Mouse (Mus musculus) lung, postnatal 0 days (tissue): ENCODE measurements at regions not wholly inside any gene's neighbourhood (a gene's known extent, or its start where the extent isn't known, plus 50 kb on each side); places are given as distances from the start of the nearest gene placed in this dataset.

Experiments used
- ATAC-seq: fragments of 200-750 bp; cut with Nextera tagmentation; 2 replicates; pipeline ENCODE4 v1.8.0; 2017; ENCODE audit warnings: moderate library complexity
- DNase-seq: peaks from one replicate; pipeline ENCODE4 v3.0.0-alpha.2; 2016; ENCODE audit warnings: low spot score
- H3K27ac ChIP-seq: fragments of 300-500 bp; sonication (generic); 2 replicates; pipeline ENCODE4 v1.5.1; 2014; ENCODE audit warnings: antibody characterized with exemption, mild to moderate bottlenecking, low read length, mixed read lengths
- H3K27me3 ChIP-seq: fragments of 300-500 bp; sonication (generic); replicated peaks from 2 replicates; pipeline ENCODE4 v1.6.1; 2014; ENCODE audit warnings: low read length, mixed read lengths; ENCODE audit not compliant: insufficient read depth
- H3K36me3 ChIP-seq: fragments of 300-500 bp; sonication (generic); 2 replicates; pipeline ENCODE4 v1.6.1; 2014; ENCODE audit warnings: low read length, mixed read lengths; ENCODE audit not compliant: insufficient read depth
- H3K4me1 ChIP-seq: fragments of 300-500 bp; sonication (generic); 2 replicates; pipeline ENCODE4 v1.6.1; 2014; ENCODE audit warnings: antibody characterized with exemption, low read depth, low read length, mixed read lengths; ENCODE audit not compliant: insufficient read depth
- H3K4me2 ChIP-seq: fragments of 300-500 bp; sonication (generic); replicated peaks from 2 replicates; pipeline ENCODE4 v1.6.1; 2014; ENCODE audit warnings: low read depth, mild to moderate bottlenecking, low read length, moderate library complexity, mixed read lengths
- H3K4me3 ChIP-seq: fragments of 300-500 bp; sonication (generic); 2 replicates; pipeline ENCODE4 v1.5.1; 2014; ENCODE audit warnings: low read depth, low read length
- H3K9ac ChIP-seq: fragments of 300-500 bp; sonication (generic); replicated peaks from 2 replicates; pipeline ENCODE4 v1.6.1; 2014; ENCODE audit warnings: low read depth, mild to moderate bottlenecking
- H3K9me3 ChIP-seq: fragments of 300-500 bp; sonication (generic); 2 replicates; pipeline ENCODE4 v1.6.1; 2016; ENCODE audit warnings: low read length, mixed read lengths
- CTCF ChIP-seq: IDR thresholded peaks from 2 replicates; pipeline ENCODE4 v1.5.1; 2016; ENCODE audit warnings: antibody characterized with exemption, mild to moderate bottlenecking
- EP300 ChIP-seq: IDR thresholded peaks from 2 replicates; pipeline ENCODE4 v1.6.1; 2016; ENCODE audit warnings: antibody characterized with exemption, mild to moderate bottlenecking, control low read depth
- WGBS: fragments of 180-500 bp; shearing (Covaris S2); extraction: QIAGEN DNeasy Blood & Tissue Kit; methylation state at CpG from one replicate; pipeline ENCODE4 v1.1.7; 2014; 5-methylcytosine and 5-hydroxymethylcytosine counted together

GRCm38 (mm10) chr2:128364161-128364560 is 226.8 kb upstream of the Spdye4c start:
- H3K27ac ChIP-seq, result no peak overlapping the region
- peak overlapping the region; percentile 41 for H3K4me2 ChIP-seq
- DNase-seq (peak; percentile 85), ATAC-seq (peak; percentile 83)
- no peaks in the 10 kb centered on the region for H3K27me3 ChIP-seq
- H3K4me1 ChIP-seq, result peaks cover 3% of the 10 kb centered on the region; the same call in 1 of the 2 replicates
- WGBS, result 6% methylated on average over 14 of the region's 14 CpGs
- TF ChIP-seq CTCF (no peak), EP300 (no peak)
- no peak overlapping the region for H3K9ac ChIP-seq
- no peaks in the 10 kb centered on the region for H3K36me3 ChIP-seq
- H3K9me3 ChIP-seq, result no peaks in the 10 kb centered on the region
- no peak overlapping the region for H3K4me3 ChIP-seq

- DNase-seq (no peak), ATAC-seq (no peak)
- no peak overlapping the region for H3K9ac ChIP-seq
- no peak overlapping the region for H3K27ac ChIP-seq
- no peaks in the 10 kb centered on the region for H3K27me3 ChIP-seq
- H3K4me2 ChIP-seq, result no peak overlapping the region
- WGBS, result 36% methylated on average over 3 of the region's 3 CpGs
- H3K4me1 ChIP-seq, result peaks cover 3% of the 10 kb centered on the region; the same call in 1 of the 2 replicates
- H3K4me3 ChIP-seq, result no peak overlapping the region
- H3K9me3 ChIP-seq, result no peaks in the 10 kb centered on the region
- TF ChIP-seq CTCF (no peak), EP300 (no peak)
- no peaks in the 10 kb centered on the region for H3K36me3 ChIP-seq
Measured at GRCm38 (mm10) chr2:128365004-128365403, 226.0 kb upstream of the Spdye4c start.

- Histone ChIP-seq H3K27me3 (no peaks in the 10 kb centered on the region), H3K27ac (no peak overlapping the region), H3K4me3 (no peak overlapping the region), H3K9me3 (no peaks in the 10 kb centered on the region), H3K4me1 (peaks cover 8% of the 10 kb centered on the region; the same call in 1 of the 2 replicates), H3K4me2 (no peak overlapping the region), H3K9ac (no peak overlapping the region), H3K36me3 (no peaks in the 10 kb centered on the region)
- no peak for TF ChIP-seq CTCF
- TF ChIP-seq EP300, result no peak
- no peak for DNase-seq
- no peak for ATAC-seq
- WGBS, result 94% methylated on average over 2 of the region's 2 CpGs
Measured at GRCm38 (mm10) chr2:128365775-128366174, 225.2 kb upstream of the Spdye4c start.

- H3K9me3 ChIP-seq, result no peaks in the 10 kb centered on the region
- WGBS, result 79% methylated on average over 14 of the region's 14 CpGs
Measured at GRCm38 (mm10) chr2:128367266-128368150, 223.5 kb upstream of the Spdye4c start.

GRCm38 (mm10) chr2:128368534-128369273 is 222.3 kb upstream of the Spdye4c start:
- Histone ChIP-seq H3K4me3 (no peak overlapping the region), H3K9ac (no peak overlapping the region), H3K27ac (no peak overlapping the region), H3K4me1 (peaks cover 14% of the 10 kb centered on the region), H3K9me3 (no peaks in the 10 kb centered on the region), H3K27me3 (no peaks in the 10 kb centered on the region), H3K4me2 (no peak overlapping the region), H3K36me3 (no peaks in the 10 kb centered on the region)
- no peak for TF ChIP-seq EP300
- peak; percentile 46 for TF ChIP-seq CTCF
- WGBS, result 74% methylated on average over 7 of the region's 7 CpGs
- ATAC-seq (no peak), DNase-seq (no peak)

More at GRCm38 (mm10) chr2:128367266-128368150, 223.5 kb upstream of the Spdye4c start:
- H3K27ac ChIP-seq, result no peak overlapping the region
- DNase-seq, result no peak
- no peaks in the 10 kb centered on the region for H3K36me3 ChIP-seq
- no peak for TF ChIP-seq EP300
- no peak for TF ChIP-seq CTCF
- no peak for ATAC-seq
- H3K4me3 ChIP-seq, result no peak overlapping the region
- H3K9ac ChIP-seq, result no peak overlapping the region
- peaks cover 14% of the 10 kb centered on the region for H3K4me1 ChIP-seq
- H3K4me2 ChIP-seq, result no peak overlapping the region
- no peaks in the 10 kb centered on the region for H3K27me3 ChIP-seq

GRCm38 (mm10) chr2:128370821-128371220 is 220.2 kb upstream of the Spdye4c start:
- Histone ChIP-seq H3K4me2 (no peak overlapping the region), H3K4me3 (no peak overlapping the region), H3K36me3 (no peaks in the 10 kb centered on the region), H3K27me3 (no peaks in the 10 kb centered on the region), H3K9me3 (no peaks in the 10 kb centered on the region), H3K27ac (no peak overlapping the region), H3K9ac (no peak overlapping the region), H3K4me1 (peaks cover 12% of the 10 kb centered on the region)
- peak; percentile 37 for DNase-seq
- TF ChIP-seq EP300, result no peak
- TF ChIP-seq CTCF, result no peak
- 33% methylated on average over 10 of the region's 10 CpGs for WGBS
- peak; percentile 17; the same call in 1 of the 2 replicates for ATAC-seq
